Mouse (Mus musculus) heart, embryonic 13.5 days (tissue): ENCODE data around the gene Srsf10. TPM values are rescaled to one million over a fixed set of nuclear protein-coding genes. Genes with fewer than 3 reads are reported as not detected.

Experiments used
- ATAC-seq: fragments of 200-750 bp; cut with Nextera tagmentation; 2 replicates; pipeline ENCODE4 v1.8.0; 2017; ENCODE audit warnings: moderate TSS enrichment; ENCODE audit not compliant: insufficient number of reproducible peaks, low FRiP score, low TSS enrichment; ENCODE audit errors: extremely low read depth
- H3K27ac ChIP-seq: fragments of 300-500 bp; sonication (generic); replicated peaks from 2 replicates; pipeline ENCODE4 v1.5.1; 2015; ENCODE audit warnings: moderate library complexity, mild to moderate bottlenecking, inconsistent platforms
- H3K27me3 ChIP-seq: fragments of 300-500 bp; sonication (generic); replicated peaks from 2 replicates; pipeline ENCODE4 v1.6.1; 2015; ENCODE audit warnings: mild to moderate bottlenecking, inconsistent platforms
- H3K36me3 ChIP-seq: fragments of 300-500 bp; sonication (generic); 2 replicates; pipeline ENCODE4 v1.6.1; 2015; ENCODE audit warnings: mild to moderate bottlenecking, inconsistent platforms
- H3K4me1 ChIP-seq: fragments of 300-500 bp; sonication (generic); 2 replicates; pipeline ENCODE4 v1.6.1; 2015; ENCODE audit warnings: inconsistent platforms
- H3K4me2 ChIP-seq: fragments of 300-500 bp; sonication (generic); 2 replicates; pipeline ENCODE4 v1.6.1; 2015; ENCODE audit warnings: inconsistent platforms, mild to moderate bottlenecking, moderate library complexity
- H3K4me3 ChIP-seq: fragments of 300-500 bp; sonication (generic); 2 replicates; pipeline ENCODE4 v1.5.1; 2015; ENCODE audit warnings: moderate library complexity, mild to moderate bottlenecking, inconsistent platforms
- H3K9ac ChIP-seq: fragments of 300-500 bp; sonication (generic); 2 replicates; pipeline ENCODE4 v1.6.1; 2015; ENCODE audit warnings: inconsistent platforms, mild to moderate bottlenecking, moderate library complexity
- H3K9me3 ChIP-seq: fragments of 300-500 bp; sonication (generic); 2 replicates; pipeline ENCODE4 v1.6.1; 2016; ENCODE audit warnings: inconsistent platforms
- WGBS: fragments of 180-500 bp; shearing (Covaris S2); methylation state at CpG from one replicate; pipeline ENCODE4 v1.1.7; 2015; ENCODE audit warnings: mixed read lengths; 5-methylcytosine and 5-hydroxymethylcytosine counted together
- polyA plus RNA-seq: library from polyadenylated mRNA; unstranded; fragments of >200 nt; fragmentation: Nextera tagmentation; extraction: Ambion mirVana; gene quantifications from 2 replicates; pipeline ENCODE4 v1.2.1, GENCODE M21; 2015

Srsf10 gene
- polyA plus RNA-seq, 1 experiment from 2014 or later, result 130 TPM

- no peaks in the 10 kb centered on the region for H3K27me3 ChIP-seq
- peaks cover 22% of the 10 kb centered on the region for H3K4me1 ChIP-seq
- H3K27ac ChIP-seq, result no peak overlapping the region
- no peak overlapping the region for H3K9ac ChIP-seq
- H3K4me3 ChIP-seq, result no peak overlapping the region
- no peak for ATAC-seq
- H3K9me3 ChIP-seq, result no peaks in the 10 kb centered on the region
- H3K36me3 ChIP-seq, result no peaks in the 10 kb centered on the region
- WGBS, result 70% methylated on average over 12 of the region's 12 CpGs
- H3K4me2 ChIP-seq, result no peak overlapping the region
Observed at GRCm38 (mm10) chr4:135833301-135834123, 22.0 kb upstream of the Srsf10 start.

GRCm38 (mm10) chr4:135834124-135834717, 21.3 kb upstream of the Srsf10 start:
- Histone ChIP-seq H3K27me3 (no peaks in the 10 kb centered on the region), H3K4me1 (peaks cover 22% of the 10 kb centered on the region), H3K4me2 (no peak overlapping the region), H3K9ac (no peak overlapping the region), H3K4me3 (no peak overlapping the region), H3K9me3 (no peaks in the 10 kb centered on the region), H3K36me3 (no peaks in the 10 kb centered on the region), H3K27ac (no peak overlapping the region)
- no peak for ATAC-seq
- 74% methylated on average over 8 of the region's 8 CpGs for WGBS

- no peak for ATAC-seq
- Histone ChIP-seq H3K36me3 (no peaks in the 10 kb centered on the region), H3K4me2 (peak overlapping the region; percentile 33; the same call in 1 of the 2 replicates), H3K4me1 (peaks cover 29% of the 10 kb centered on the region), H3K27ac (peak overlapping the region; percentile 77), H3K9ac (peak overlapping the region; percentile 41), H3K27me3 (no peaks in the 10 kb centered on the region), H3K9me3 (no peaks in the 10 kb centered on the region), H3K4me3 (no peak overlapping the region)
- WGBS, result 60% methylated on average over 3 of the region's 3 CpGs
Observed at GRCm38 (mm10) chr4:135838925-135839292, 16.6 kb upstream of the Srsf10 start.

GRCm38 (mm10) chr4:135839293-135840011, 16.1 kb upstream of the Srsf10 start:
- H3K9me3 ChIP-seq, result no peaks in the 10 kb centered on the region
- H3K4me3 ChIP-seq, result no peak overlapping the region
- peak overlapping the region; percentile 33 for H3K4me2 ChIP-seq
- no peaks in the 10 kb centered on the region for H3K27me3 ChIP-seq
- WGBS, result 44% methylated on average over 21 of the region's 21 CpGs
- peak overlapping the region; percentile 41 for H3K9ac ChIP-seq
- peak overlapping the region; percentile 77 for H3K27ac ChIP-seq
- no peaks in the 10 kb centered on the region for H3K36me3 ChIP-seq
- ATAC-seq, result no peak
- H3K4me1 ChIP-seq, result peaks cover 29% of the 10 kb centered on the region

- H3K36me3 ChIP-seq, result no peaks in the 10 kb centered on the region
- no peak overlapping the region for H3K4me3 ChIP-seq
- H3K4me1 ChIP-seq, result peaks cover 31% of the 10 kb centered on the region
- ATAC-seq, result no peak
- 76% methylated on average over 6 of the region's 6 CpGs for WGBS
- no peak overlapping the region for H3K4me2 ChIP-seq
- H3K9ac ChIP-seq, result no peak overlapping the region
- H3K27me3 ChIP-seq, result no peaks in the 10 kb centered on the region
- H3K27ac ChIP-seq, result no peak overlapping the region
- 0 out of 2 replicates have a peak, but pooled peaks cover 4% of the 10 kb centered on the region for H3K9me3 ChIP-seq
Observed at GRCm38 (mm10) chr4:135844400-135844799, 11.1 kb upstream of the Srsf10 start.

- Histone ChIP-seq H3K9ac (0 out of 2 replicates have a peak overlapping the region, but pooled peaks have one; percentile 47), H3K27ac (peak overlapping the region; percentile 42; the same call in 1 of the 2 replicates), H3K4me2 (no peak overlapping the region)
Observed at GRCm38 (mm10) chr4:135847581-135847980, 8.0 kb upstream of the Srsf10 start.

GRCm38 (mm10) chr4:135850411-135851095, 5.0 kb upstream of the Srsf10 start:
- 47% methylated on average over 13 of the region's 13 CpGs for WGBS
- peak overlapping the region; percentile 45 for H3K27ac ChIP-seq
- H3K27me3 ChIP-seq, result no peaks in the 10 kb centered on the region
- peaks cover 37% of the 10 kb centered on the region for H3K4me1 ChIP-seq
- no peak overlapping the region for H3K4me3 ChIP-seq
- H3K9ac ChIP-seq, result peak overlapping the region; percentile 30
- H3K4me2 ChIP-seq, result peak overlapping the region; percentile 1; the same call in 1 of the 2 replicates
- H3K9me3 ChIP-seq, result no peaks in the 10 kb centered on the region
- ATAC-seq, result no peak
- no peaks in the 10 kb centered on the region for H3K36me3 ChIP-seq

More at GRCm38 (mm10) chr4:135847581-135847980, 8.0 kb upstream of the Srsf10 start:
- H3K4me1 ChIP-seq, result peaks cover 23% of the 10 kb centered on the region
- H3K9me3 ChIP-seq, result 0 out of 2 replicates have a peak, but pooled peaks cover 4% of the 10 kb centered on the region
- no peaks in the 10 kb centered on the region for H3K27me3 ChIP-seq
- no peak overlapping the region for H3K4me3 ChIP-seq
- 24% methylated on average over 5 of the region's 5 CpGs for WGBS
- H3K36me3 ChIP-seq, result no peaks in the 10 kb centered on the region
- no peak for ATAC-seq

GRCm38 (mm10) chr4:135851942-135852341, 3.6 kb upstream of the Srsf10 start:
- H3K9ac ChIP-seq, result no peak overlapping the region
- ATAC-seq, result no peak
- no peak overlapping the region for H3K27ac ChIP-seq
- no peak overlapping the region for H3K4me3 ChIP-seq
- no peaks in the 10 kb centered on the region for H3K9me3 ChIP-seq
- no peaks in the 10 kb centered on the region for H3K36me3 ChIP-seq
- H3K4me2 ChIP-seq, result no peak overlapping the region
- WGBS, result 75% methylated on average over 9 of the region's 9 CpGs
- no peaks in the 10 kb centered on the region for H3K27me3 ChIP-seq
- peaks cover 34% of the 10 kb centered on the region for H3K4me1 ChIP-seq

GRCm38 (mm10) chr4:135853987-135854546, 1.5 kb upstream of the Srsf10 start:
- Histone ChIP-seq H3K4me3 (no peak overlapping the region), H3K4me1 (peaks cover 41% of the 10 kb centered on the region), H3K36me3 (no peaks in the 10 kb centered on the region), H3K27me3 (no peaks in the 10 kb centered on the region), H3K9ac (peak overlapping the region; percentile 97; the same call in 1 of the 2 replicates), H3K27ac (peak overlapping the region; percentile 97; the same call in 1 of the 2 replicates), H3K9me3 (no peaks in the 10 kb centered on the region), H3K4me2 (no peak overlapping the region)
- WGBS, result 91% methylated on average over 14 of the region's 14 CpGs
- ATAC-seq, result no peak

GRCm38 (mm10) chr4:135854630-135855029, 917 bp upstream of the Srsf10 start:
- H3K27me3 ChIP-seq, result no peaks in the 10 kb centered on the region
- H3K36me3 ChIP-seq, result peaks cover 3% of the 10 kb centered on the region; the same call in 1 of the 2 replicates
- no peak for ATAC-seq
- peaks cover 47% of the 10 kb centered on the region for H3K4me1 ChIP-seq
- WGBS, result 71% methylated on average over 11 of the region's 11 CpGs
- peak overlapping the region; percentile 97 for H3K9ac ChIP-seq
- H3K9me3 ChIP-seq, result no peaks in the 10 kb centered on the region
- peak overlapping the region; percentile 93 for H3K4me2 ChIP-seq
- H3K27ac ChIP-seq, result peak overlapping the region; percentile 97
- peak overlapping the region; percentile 95 for H3K4me3 ChIP-seq
